Mouse (Mus musculus): ENCODE measurements around the gene Arhgef11.

DNA sequence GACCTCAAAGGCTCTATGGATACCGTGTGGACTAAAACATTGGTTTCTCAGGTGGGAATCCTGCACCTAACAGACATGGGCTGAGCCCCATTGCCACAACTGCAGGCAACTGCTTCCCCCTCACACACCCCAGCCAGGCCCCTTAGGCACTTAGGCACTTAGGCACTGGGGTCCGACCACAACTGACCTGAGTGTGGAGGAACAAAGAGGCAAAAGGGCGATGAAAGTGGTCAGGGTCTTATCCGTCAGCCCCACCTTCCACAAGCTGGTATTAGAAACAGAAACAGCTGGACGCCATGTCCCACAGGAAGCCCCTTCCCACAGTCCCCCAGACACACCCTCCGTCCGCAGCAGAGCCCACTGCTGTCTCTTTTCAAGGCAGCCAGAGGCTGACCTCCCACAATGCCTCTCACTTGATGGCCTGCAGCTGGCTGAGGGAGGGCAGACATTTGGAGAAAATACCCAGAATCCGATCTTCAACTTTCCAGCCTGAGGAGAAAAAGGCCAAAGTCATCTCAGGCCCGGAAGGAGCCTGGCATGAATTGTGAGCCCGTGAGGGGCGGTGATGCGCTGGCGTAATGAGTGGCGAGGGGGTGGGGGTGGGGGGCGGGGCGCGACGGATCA, 127.8 kb downstream of the Arhgef11 start:
- no peak for TF ChIP-seq MYOG (IDR thresholded peaks at IDR 0.05; ENCODE audit: control insufficient read depth, extremely low read depth, insufficient read length)
- no peak for TF ChIP-seq CTCF (IDR thresholded peaks at IDR 0.05; ENCODE audit: control insufficient read depth, insufficient read depth, insufficient read length)
- no peak for TF ChIP-seq USF1 (IDR thresholded peaks at IDR 0.05; ENCODE audit: low read depth)
- TF ChIP-seq MAX (IDR thresholded peaks at IDR 0.05): no peak
- no peak for TF ChIP-seq MYOD1 (IDR thresholded peaks at IDR 0.05; ENCODE audit: control insufficient read depth, insufficient read length, low read depth)
